Mouse (Mus musculus): ENCODE data around the gene 1700008P02Rik.
"Not testable (repeated sequence)": the region's sequence is repeated elsewhere in the genome, so short reads cannot be mapped to it uniquely, and the experiment has no call there.

The 1700008P02Rik gene

GRCm38 (mm10) chr3:6620343-6620742 is at the start of gene 1700008P02Rik:
1700008P02Rik (minus strand) TSS chr3:6620443.
- no peak for DNase-seq

GRCm38 (mm10) chr3:6649411-6649810 is 29.2 kb upstream of the 1700008P02Rik start:
- DNase-seq = no peak

- not testable (repeated sequence) for DNase-seq
Observed at GRCm38 (mm10) chr3:6638151-6638550, 17.9 kb upstream of the 1700008P02Rik start.

GRCm38 (mm10) chr3:6634256-6634655 is 14.0 kb upstream of the 1700008P02Rik start:
- no peak for DNase-seq

GRCm38 (mm10) chr3:6617881-6618280 is 2.4 kb downstream of the 1700008P02Rik start:
- no peak for DNase-seq
